Mouse (Mus musculus) embryonic facial prominence, embryonic 11.5 days (tissue): ENCODE data around the gene St5. TPM values are rescaled to one million over a fixed set of nuclear protein-coding genes. Genes with fewer than 3 reads are reported as not detected.

Experiments used
- ATAC-seq: fragments of 200-750 bp; cut with Nextera tagmentation; replicated peaks from 2 replicates; pipeline ENCODE4 v1.8.0; 2017; ENCODE audit warnings: low read depth; ENCODE audit not compliant: insufficient number of reproducible peaks, low FRiP score, low TSS enrichment
- DNase-seq: peaks from one replicate; pipeline ENCODE4 v3.0.0-alpha.2; 2015; ENCODE audit warnings: low spot score
- H3K27ac ChIP-seq: fragments of 300-500 bp; sonication (generic); replicated peaks from 2 replicates; pipeline ENCODE4 v1.5.1; 2014; ENCODE audit warnings: mild to moderate bottlenecking, low read depth, low read length, control low read depth
- H3K27me3 ChIP-seq: fragments of 300-500 bp; sonication (generic); 2 replicates; pipeline ENCODE4 v1.6.1; 2014; ENCODE audit warnings: mild to moderate bottlenecking, low read length, moderate library complexity, mixed read lengths; ENCODE audit not compliant: control insufficient read depth, insufficient read depth
- H3K36me3 ChIP-seq: fragments of 300-500 bp; sonication (generic); replicated peaks from 2 replicates; pipeline ENCODE4 v1.6.1; 2014; ENCODE audit warnings: low read depth, mild to moderate bottlenecking, low read length, moderate library complexity, mixed read lengths; ENCODE audit not compliant: control insufficient read depth, insufficient read depth
- H3K4me1 ChIP-seq: fragments of 300-500 bp; sonication (generic); 2 replicates; pipeline ENCODE4 v1.6.1; 2014; ENCODE audit warnings: low read length, mixed read lengths; ENCODE audit not compliant: control insufficient read depth, insufficient read depth
- H3K4me2 ChIP-seq: fragments of 300-500 bp; sonication (generic); 2 replicates; pipeline ENCODE4 v1.6.1; 2014; ENCODE audit warnings: low read depth, mild to moderate bottlenecking, control low read depth, low read length, moderate library complexity
- H3K4me3 ChIP-seq: fragments of 300-500 bp; sonication (generic); 2 replicates; pipeline ENCODE4 v1.5.1; 2014; ENCODE audit warnings: low read depth, low read length, control low read depth
- H3K9ac ChIP-seq: fragments of 300-500 bp; sonication (generic); replicated peaks from 2 replicates; pipeline ENCODE4 v1.6.1; 2014; ENCODE audit warnings: mild to moderate bottlenecking, control low read depth, low read length
- H3K9me3 ChIP-seq: fragments of 300-500 bp; sonication (generic); replicated peaks from 2 replicates; pipeline ENCODE4 v1.6.1; 2016; ENCODE audit warnings: mild to moderate bottlenecking, low read length, inconsistent platforms, mixed read lengths; ENCODE audit not compliant: control insufficient read depth
- WGBS: fragments of 180-500 bp; shearing (Covaris S2); extraction: QIAGEN DNeasy Blood & Tissue Kit; methylation state at CpG from one replicate; pipeline ENCODE4 v1.1.7; 2014; 5-methylcytosine and 5-hydroxymethylcytosine counted together
- polyA plus RNA-seq: library from polyadenylated mRNA; unstranded; fragments of >200 nt; fragmentation: Nextera tagmentation; extraction: Ambion mirVana; gene quantifications from 2 replicates; pipeline ENCODE4 v1.2.1, GENCODE M21; 2014

Gene St5
- 37.7 and 50.1 TPM in 2 replicates for polyA plus RNA-seq

DNA sequence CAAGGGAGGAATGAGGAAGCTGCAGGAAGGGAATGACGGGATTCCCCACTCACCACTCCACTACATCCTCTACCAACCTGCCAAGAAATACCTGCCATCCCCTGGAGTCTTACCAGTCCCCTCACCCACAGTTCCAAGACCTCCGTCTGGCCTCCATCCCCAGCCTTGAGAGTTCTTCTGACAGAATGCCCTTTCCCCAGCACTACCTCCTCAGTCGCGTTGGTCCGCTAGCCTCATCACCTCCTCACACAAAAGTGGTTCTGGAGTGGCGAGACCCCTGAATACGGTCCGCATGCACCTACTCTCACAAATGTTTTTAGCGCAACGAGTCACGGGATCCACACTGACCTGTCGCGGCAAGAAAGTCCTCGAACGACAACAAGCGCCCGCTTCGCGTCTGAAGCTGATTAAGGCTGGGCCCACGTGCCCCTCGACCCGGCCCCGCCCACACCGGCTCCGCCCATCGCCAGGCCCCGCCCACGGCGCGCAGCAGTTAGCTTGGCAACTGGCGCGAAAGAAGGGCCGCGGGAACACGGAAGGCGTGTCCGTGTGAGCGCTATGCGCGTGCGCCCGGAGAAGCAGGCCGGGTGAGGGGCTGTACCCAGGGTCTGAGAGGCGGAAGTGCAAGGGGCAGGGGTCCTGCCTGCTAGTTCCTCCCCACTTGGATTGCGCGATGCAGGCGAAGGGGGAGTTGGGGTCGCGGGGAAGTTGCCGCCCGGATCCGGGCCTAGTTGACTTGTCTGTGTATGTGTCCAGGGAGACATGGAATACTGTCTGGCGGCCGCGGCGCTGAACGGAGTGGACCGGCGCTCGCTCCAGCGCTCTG lies at the start of gene St5, which contains the start of gene Akip1:
TSS of gene St5 (minus strand) at position 416 of the 826 bp plus-strand sequence.
TSS of gene Akip1 (plus strand) at position 501 of the 826 bp plus-strand sequence.
- under 1% methylated on average over 60 of the region's 61 CpGs for WGBS
- peak within 1 kb of the TSS; percentile 52; the same call in 1 of the 2 replicates for H3K27ac ChIP-seq
- no peaks in the 10 kb centered on the region for H3K4me1 ChIP-seq
- no peaks in the 10 kb centered on the region for H3K36me3 ChIP-seq
- ATAC-seq = peak; percentile 98
- DNase-seq = peak; percentile 97
- H3K9me3 ChIP-seq = no peaks in the 10 kb centered on the region
- H3K9ac ChIP-seq = peak within 1 kb of the TSS; percentile 78
- H3K4me3 ChIP-seq = peak within 1 kb of the TSS; percentile 67
- no peaks in the 10 kb centered on the region for H3K27me3 ChIP-seq
- peak within 1 kb of the TSS; percentile 73 for H3K4me2 ChIP-seq

DNA sequence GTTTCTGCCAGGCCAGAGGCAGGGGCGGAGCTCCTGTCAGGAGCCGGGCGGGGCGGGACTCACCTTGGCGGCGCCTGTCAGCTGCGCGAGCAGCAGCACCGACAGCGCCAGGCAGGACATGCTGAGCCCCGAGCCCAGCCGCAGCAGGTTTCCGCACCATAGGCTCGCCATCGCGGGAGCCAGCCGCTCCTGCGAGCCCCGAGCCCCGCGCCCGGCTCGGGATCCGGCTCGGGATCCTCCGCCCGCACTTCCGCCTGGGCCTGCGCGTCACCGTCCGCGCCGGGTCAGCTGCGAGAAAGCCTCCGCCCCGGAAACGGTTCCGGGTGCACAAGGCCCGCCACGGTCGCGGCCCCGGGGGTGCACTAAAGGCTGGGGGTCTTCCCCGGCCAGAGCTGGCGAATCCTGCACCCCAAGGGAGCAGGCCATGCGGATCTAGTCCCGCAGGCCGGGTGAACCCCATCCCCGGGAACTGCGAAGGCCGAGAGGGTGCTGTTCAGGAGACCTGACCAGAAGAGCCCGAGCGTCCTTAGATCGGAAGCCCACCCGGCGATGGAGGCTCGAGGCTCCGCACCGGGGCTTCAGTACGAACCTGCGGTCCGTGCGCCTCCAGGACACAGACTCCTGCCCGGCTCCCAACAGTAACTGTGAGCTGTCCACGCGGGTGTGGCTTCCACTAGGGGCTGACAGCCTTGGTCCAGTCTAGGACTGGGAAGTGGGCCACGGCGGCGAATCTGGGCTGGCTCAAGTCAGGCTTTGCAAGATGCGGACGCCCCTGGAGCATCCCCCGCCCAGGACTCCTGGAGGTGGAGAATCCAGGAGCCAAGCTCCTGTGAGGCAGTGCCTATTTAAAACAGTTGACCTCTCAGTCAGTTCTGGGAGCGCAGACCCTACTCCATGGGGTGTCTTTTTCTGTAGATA lies 48.9 kb upstream of the St5 start, which contains the start of gene Tmem9b:
TSS of gene Tmem9b (minus strand) at position 868 of the 918 bp plus-strand sequence.
- WGBS = under 1% methylated on average over 72 of the region's 74 CpGs
- H3K4me3 ChIP-seq = peak within 1 kb of the TSS; percentile 82
- peak; percentile 81 for DNase-seq
- peak within 1 kb of the TSS; percentile 90 for H3K4me2 ChIP-seq
- H3K36me3 ChIP-seq = no peaks in the 10 kb centered on the region
- H3K4me1 ChIP-seq = no peaks in the 10 kb centered on the region
- H3K27ac ChIP-seq = peak within 1 kb of the TSS; percentile 43; the same call in 1 of the 2 replicates
- H3K9ac ChIP-seq = peak within 1 kb of the TSS; percentile 89
- no peaks in the 10 kb centered on the region for H3K9me3 ChIP-seq
- ATAC-seq = peak; percentile 87
- H3K27me3 ChIP-seq = no peaks in the 10 kb centered on the region

DNA sequence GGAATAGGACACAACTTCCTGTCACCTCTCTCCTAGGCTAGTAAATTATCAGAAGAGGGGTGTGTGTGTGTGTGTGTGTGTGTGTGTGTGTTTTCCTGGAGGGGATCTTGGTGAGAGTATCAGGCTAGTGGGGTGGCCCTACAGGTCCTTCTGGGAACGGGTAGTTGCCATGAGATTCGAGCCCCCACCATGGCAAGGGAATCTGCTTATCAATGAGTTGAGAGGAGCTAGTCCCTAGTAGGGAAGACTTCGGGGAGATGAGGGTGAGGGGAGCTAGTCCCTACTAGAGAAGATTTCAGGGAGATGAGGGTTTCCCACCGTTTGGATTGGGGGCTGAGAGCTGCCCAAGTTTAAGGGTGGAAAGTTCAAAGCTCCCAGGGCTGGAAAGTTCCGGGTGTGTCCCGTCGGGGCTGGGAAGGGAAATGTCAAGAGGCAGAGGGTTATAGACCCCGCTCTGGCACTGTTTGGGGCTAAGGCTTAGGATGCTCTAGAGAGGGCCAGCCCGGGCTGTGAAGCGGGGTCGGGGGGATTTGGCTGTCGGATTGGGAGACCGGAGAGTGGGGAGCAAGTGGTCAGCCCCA lies 48.1 kb upstream of the St5 start:
- H3K9me3 ChIP-seq = no peaks in the 10 kb centered on the region

DNA sequence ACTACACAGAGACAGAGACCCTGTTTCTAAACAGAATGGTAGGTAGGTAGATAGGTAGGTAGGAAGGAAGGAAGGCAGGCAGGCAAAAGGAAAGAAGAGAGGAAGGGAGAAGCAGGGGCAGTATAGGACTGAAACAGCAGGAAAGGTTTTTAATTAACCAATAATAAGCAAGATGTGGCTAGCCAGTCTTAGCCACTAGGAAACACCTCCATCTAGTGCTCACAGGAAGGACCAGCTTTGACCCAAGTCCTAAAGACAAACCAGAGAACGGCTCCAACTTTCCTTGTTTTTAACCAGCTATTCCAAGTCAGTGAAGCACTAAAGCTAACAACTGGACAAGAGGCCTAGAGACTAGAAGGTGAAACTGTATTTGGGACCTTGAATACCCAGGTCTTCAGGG lies 44.3 kb upstream of the St5 start:
- no peak overlapping the region for H3K27ac ChIP-seq
- no peak overlapping the region for H3K9ac ChIP-seq
- no peaks in the 10 kb centered on the region for H3K4me1 ChIP-seq
- WGBS = 57% methylated on average over 1 of the region's 1 CpGs
- no peaks in the 10 kb centered on the region for H3K27me3 ChIP-seq
- no peak overlapping the region for H3K4me3 ChIP-seq
- ATAC-seq = no peak
- DNase-seq = no peak
- no peak overlapping the region for H3K4me2 ChIP-seq
- H3K36me3 ChIP-seq = no peaks in the 10 kb centered on the region
- no peaks in the 10 kb centered on the region for H3K9me3 ChIP-seq

More for the DNA sequence above, 48.1 kb upstream of the St5 start:
- ATAC-seq (peak; percentile 73; the same call in 1 of the 2 replicates), DNase-seq (no peak)
- Histone ChIP-seq H3K4me2 (peak overlapping the region; percentile 90), H3K36me3 (no peaks in the 10 kb centered on the region), H3K9ac (peak overlapping the region; percentile 89), H3K27me3 (no peaks in the 10 kb centered on the region), H3K27ac (no peak overlapping the region), H3K4me3 (peak overlapping the region; percentile 82), H3K4me1 (no peaks in the 10 kb centered on the region)
- 3% methylated on average over 13 of the region's 13 CpGs for WGBS

DNA sequence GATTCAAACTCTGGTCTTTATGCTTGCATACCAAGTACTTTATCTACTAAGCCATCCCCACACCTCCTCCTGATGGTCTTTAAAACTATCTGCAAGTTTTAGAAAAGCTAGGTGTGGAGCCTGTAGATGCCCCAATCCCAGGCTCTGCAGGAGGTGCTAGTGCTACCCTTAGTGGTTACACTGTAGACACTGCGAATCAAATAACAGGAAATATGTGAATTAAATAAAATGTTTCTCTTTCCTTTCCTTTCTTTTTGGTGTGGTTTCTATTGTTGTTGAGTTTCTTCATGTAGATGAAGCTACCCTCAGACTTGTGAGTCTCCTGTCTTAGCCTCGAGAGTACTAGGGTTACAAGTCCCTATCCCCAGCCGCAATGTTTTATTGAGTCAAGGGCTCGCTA lies 38.3 kb upstream of the St5 start:
- no peak for DNase-seq
- ATAC-seq = no peak
- H3K27ac ChIP-seq = no peak overlapping the region
- H3K9me3 ChIP-seq = no peaks in the 10 kb centered on the region
- no peaks in the 10 kb centered on the region for H3K4me1 ChIP-seq
- 88% methylated on average over 4 of the region's 4 CpGs for WGBS
- H3K9ac ChIP-seq = no peak overlapping the region
- H3K4me3 ChIP-seq = no peak overlapping the region
- H3K27me3 ChIP-seq = no peaks in the 10 kb centered on the region
- no peak overlapping the region for H3K4me2 ChIP-seq
- H3K36me3 ChIP-seq = no peaks in the 10 kb centered on the region

DNA sequence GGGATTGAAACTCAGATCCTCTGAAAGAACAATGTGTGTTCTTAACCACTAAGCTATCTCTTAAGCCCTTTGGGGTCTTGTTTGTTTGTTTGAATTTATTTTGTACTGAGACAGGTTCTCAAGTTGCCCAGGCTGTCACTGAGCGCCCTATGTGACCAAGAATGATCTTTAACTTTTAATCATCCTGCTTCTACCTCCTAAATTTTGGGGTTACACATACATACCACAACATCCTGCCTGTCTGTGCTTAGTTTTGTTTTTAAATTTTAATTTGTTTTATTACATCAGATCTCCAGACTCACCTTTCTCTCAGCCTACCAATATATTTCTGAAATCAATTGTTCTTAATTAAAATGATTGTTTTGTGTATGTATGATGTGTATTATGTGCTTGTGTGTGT lies 37.7 kb upstream of the St5 start:
- no peak overlapping the region for H3K4me2 ChIP-seq
- DNase-seq = no peak
- no peak for ATAC-seq
- H3K4me1 ChIP-seq = no peaks in the 10 kb centered on the region
- no peaks in the 10 kb centered on the region for H3K9me3 ChIP-seq
- no peak overlapping the region for H3K4me3 ChIP-seq
- H3K27me3 ChIP-seq = no peaks in the 10 kb centered on the region
- no peak overlapping the region for H3K9ac ChIP-seq
- no peaks in the 10 kb centered on the region for H3K36me3 ChIP-seq
- H3K27ac ChIP-seq = no peak overlapping the region
- 81% methylated on average over 1 of the region's 1 CpGs for WGBS

DNA sequence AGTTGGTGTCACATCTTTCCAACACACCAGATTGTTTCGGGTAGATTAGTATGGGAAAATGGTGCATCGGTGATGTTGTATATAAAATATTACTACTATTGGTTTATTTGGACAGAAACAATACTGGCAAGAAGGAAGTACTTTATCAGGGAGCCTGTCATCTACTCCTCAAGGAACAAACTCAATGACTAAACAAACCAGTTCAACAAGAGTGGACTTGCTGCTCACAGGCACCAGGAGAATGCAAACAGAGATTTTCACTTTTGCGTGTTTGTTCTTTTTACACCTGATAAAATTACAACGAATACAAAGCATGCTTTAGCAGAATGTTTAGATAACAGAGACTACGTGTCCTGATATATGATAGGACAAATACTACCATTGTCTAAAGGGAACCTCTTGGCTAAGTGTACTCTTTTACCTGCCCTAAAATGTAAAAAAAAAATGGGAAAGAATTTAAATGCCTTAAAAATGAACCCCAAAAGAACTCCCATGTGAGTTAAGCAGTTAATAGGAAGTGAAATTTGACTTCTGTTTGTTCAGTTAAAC lies 36.5 kb upstream of the St5 start:
- no peak overlapping the region for H3K4me2 ChIP-seq
- no peaks in the 10 kb centered on the region for H3K4me1 ChIP-seq
- ATAC-seq (no peak), DNase-seq (peak; percentile 7)
- H3K9me3 ChIP-seq = no peaks in the 10 kb centered on the region
- H3K9ac ChIP-seq = no peak overlapping the region
- H3K4me3 ChIP-seq = no peak overlapping the region
- no peaks in the 10 kb centered on the region for H3K36me3 ChIP-seq
- H3K27ac ChIP-seq = no peak overlapping the region
- 79% methylated on average over 5 of the region's 5 CpGs for WGBS
- H3K27me3 ChIP-seq = no peaks in the 10 kb centered on the region
